Mouse (Mus musculus) skeletal muscle tissue, postnatal 0 days (tissue): ENCODE measurements around the gene Oma1. TPM values are rescaled to one million over a fixed set of nuclear protein-coding genes. Genes with fewer than 3 reads are reported as not detected.

Source experiments
- polyA plus RNA-seq: library from polyadenylated mRNA; unstranded; fragments of >200 nt; fragmentation: Nextera tagmentation; extraction: Ambion mirVana; gene quantifications from 2 replicates; pipeline ENCODE4 v1.2.1, GENCODE M21; 2015

The Oma1 gene
- 15.0 and 15.2 TPM in 2 replicates for polyA plus RNA-seq

DNA sequence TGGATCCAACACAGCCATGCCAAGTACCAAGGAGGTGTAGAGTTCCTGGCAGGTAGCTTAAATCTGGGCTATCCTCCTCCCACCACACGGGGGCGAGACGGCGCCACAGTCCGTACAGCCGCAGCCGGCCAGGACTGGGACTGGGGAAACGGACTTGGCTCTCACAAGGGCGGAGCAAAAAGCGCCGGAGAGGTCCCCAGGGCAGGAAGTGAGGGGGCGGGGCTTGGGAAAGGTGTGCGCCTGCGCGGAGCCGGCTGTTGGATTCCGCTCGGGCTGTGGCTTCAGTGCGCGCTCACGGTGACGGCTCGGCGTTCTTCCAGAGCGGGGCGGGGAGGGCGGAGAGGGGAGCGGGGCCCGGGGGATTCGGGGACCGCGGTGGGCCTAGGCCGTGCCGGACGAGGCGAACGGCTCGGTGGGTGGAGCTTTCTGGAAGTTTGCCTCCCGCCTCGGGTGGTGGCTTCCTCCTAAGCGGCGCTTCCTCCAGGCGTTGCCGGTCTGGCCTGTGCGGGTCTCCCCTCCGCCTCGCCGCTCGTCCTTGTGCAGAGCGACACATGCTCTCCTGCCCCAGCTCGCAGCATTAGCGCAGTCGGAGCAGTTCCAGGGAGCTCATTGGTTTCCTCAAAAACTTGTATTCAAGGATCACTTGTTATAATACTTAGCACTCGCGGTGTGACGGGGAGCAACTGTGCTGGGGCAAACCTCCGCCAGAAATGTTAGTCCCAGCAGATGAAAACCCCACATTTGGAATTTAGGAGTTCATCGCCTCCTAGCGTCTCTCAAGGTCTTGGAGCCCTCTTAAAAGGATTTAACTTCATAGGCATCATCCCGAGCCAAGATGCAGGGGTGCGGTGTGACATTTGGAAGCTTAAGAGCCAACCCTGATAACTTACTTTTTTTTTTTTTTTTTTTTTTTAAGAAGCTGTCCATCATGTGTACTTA lies at the start of gene Oma1:
Gene Oma1, plus strand, starts transcription at position 226 of the 939 bp plus-strand sequence.

DNA sequence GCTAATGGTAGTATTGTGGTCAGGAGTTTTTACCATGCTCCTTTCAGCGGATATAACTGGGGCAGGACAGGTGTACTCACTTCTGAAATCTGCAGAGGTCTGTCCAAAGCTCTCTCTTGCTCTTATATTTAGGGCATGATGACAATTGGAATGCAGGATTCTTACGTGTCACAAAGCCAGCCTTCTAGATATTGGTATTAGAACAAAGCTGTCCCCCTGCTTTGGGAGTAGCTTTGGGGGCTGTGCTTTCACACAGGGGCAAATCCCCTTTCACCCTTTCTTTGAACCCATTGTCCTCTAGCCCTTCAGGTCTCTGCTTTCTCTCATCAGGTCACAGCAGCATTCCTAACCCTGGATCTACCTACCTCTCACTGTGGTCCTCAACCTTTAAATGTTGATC lies 22.8 kb upstream of the Oma1 start, which contains the start of gene 4921539E11Rik:
Gene 4921539E11Rik, minus strand, starts transcription at position 101 of the 400 bp plus-strand sequence.

Other genes with a start within 250 kb of the Oma1 start
- 24.7 and 27.1 TPM in 2 replicates for gene Mier1, start 199.4 kb upstream of the Oma1 start, polyA plus RNA-seq
- 0.35 and 0.38 TPM in 2 replicates for gene Wdr78, start 199.3 kb upstream of the Oma1 start, polyA plus RNA-seq
- 3.3 and 4.0 TPM in 2 replicates for gene Slc35d1, start 98.6 kb upstream of the Oma1 start, polyA plus RNA-seq
- gene 4921539E11Rik, start 22.9 kb upstream of the Oma1 start, polyA plus RNA-seq: not detected in 2 replicates